Mouse (Mus musculus) monocyte, adult 5-6 weeks (primary cell): Measurements from ENCODE around the gene Ranbp17. TPM values are rescaled to one million over a fixed set of nuclear protein-coding genes. Genes with fewer than 3 reads are reported as not detected.

ENCODE experiments used
- ATAC-seq: fragments of 153-309, 156-312 bp; replicated peaks from 2 replicates; pipeline ENCODE4 v1.8.0; 2017; ENCODE audit warnings: mild to moderate bottlenecking; ENCODE audit not compliant: low TSS enrichment, insufficient number of reproducible peaks, severe bottlenecking, poor library complexity, low FRiP score
- total RNA-seq: library from RNA; stranded (forward); fragments of 200-1000, 200-491, 200-594 nt; gene quantifications from 3 replicates; pipeline ENCODE4 v1.2.3, GENCODE M21; 2017

The Ranbp17 gene
- 0.39 TPM in 1 of 3 replicates, not detected in the others for total RNA-seq

GRCm38 (mm10) chr11:33513376-33513991, at the start of gene Ranbp17:
Gene Ranbp17 (minus strand): TSS chr11:33513746.
- ATAC-seq, result no peak

- no peak for ATAC-seq
These were observed 40.6 kb upstream of the Ranbp17 start for GRCm38 (mm10) chr11:33554123-33554522.

- no peak for ATAC-seq
These were observed 37.5 kb upstream of the Ranbp17 start for GRCm38 (mm10) chr11:33550861-33551560.

- ATAC-seq, result no peak
These were observed 33.8 kb upstream of the Ranbp17 start for GRCm38 (mm10) chr11:33547386-33547785.

GRCm38 (mm10) chr11:33544945-33545344, 31.4 kb upstream of the Ranbp17 start:
- no peak for ATAC-seq

- no peak for ATAC-seq
These were observed 30.6 kb upstream of the Ranbp17 start for GRCm38 (mm10) chr11:33544121-33544520.

- ATAC-seq, result no peak
These were observed 24.0 kb upstream of the Ranbp17 start for GRCm38 (mm10) chr11:33537390-33538125.

GRCm38 (mm10) chr11:33536636-33537035, 23.1 kb upstream of the Ranbp17 start:
- ATAC-seq, result no peak

- ATAC-seq, result no peak
These were observed 21.0 kb upstream of the Ranbp17 start for GRCm38 (mm10) chr11:33534541-33534940.

GRCm38 (mm10) chr11:33533577-33533976, 20.0 kb upstream of the Ranbp17 start:
- no peak for ATAC-seq

- no peak for ATAC-seq
These were observed 16.0 kb upstream of the Ranbp17 start for GRCm38 (mm10) chr11:33529576-33529975.

- ATAC-seq, result no peak
These were observed 631 bp downstream of the Ranbp17 start for GRCm38 (mm10) chr11:33512854-33513375.

GRCm38 (mm10) chr11:33509401-33509800, 4.1 kb downstream of the Ranbp17 start:
- ATAC-seq, result no peak

GRCm38 (mm10) chr11:33485746-33486145, 27.8 kb downstream of the Ranbp17 start:
- no peak for ATAC-seq

GRCm38 (mm10) chr11:33480410-33480809, 33.1 kb downstream of the Ranbp17 start:
- no peak for ATAC-seq

- no peak for ATAC-seq
These were observed 34.3 kb downstream of the Ranbp17 start for GRCm38 (mm10) chr11:33479209-33479608.

- ATAC-seq, result no peak
These were observed 36.9 kb downstream of the Ranbp17 start for GRCm38 (mm10) chr11:33476634-33477033.

- no peak for ATAC-seq
These were observed 52.4 kb downstream of the Ranbp17 start for GRCm38 (mm10) chr11:33461172-33461571.

- ATAC-seq, result no peak
These were observed 59.5 kb downstream of the Ranbp17 start for GRCm38 (mm10) chr11:33454069-33454468.
